Mouse (Mus musculus) embryonic fibroblast, embryonic 13.5 days (primary cell): ENCODE measurements around the gene Fmnl2.

Source experiments
- CTCF ChIP-seq: IDR thresholded peaks from 2 replicates; pipeline ENCODE4 v1.5.1; 2011; ENCODE audit warnings: mild to moderate bottlenecking, control low read depth, low read length, moderate library complexity, borderline replicate concordance; ENCODE audit not compliant: insufficient read depth
- POLR2A ChIP-seq: IDR thresholded peaks from 2 replicates; pipeline ENCODE4 v1.6.1; 2011; ENCODE audit warnings: low read depth, mild to moderate bottlenecking, control low read depth, low read length, moderate library complexity

DNA sequence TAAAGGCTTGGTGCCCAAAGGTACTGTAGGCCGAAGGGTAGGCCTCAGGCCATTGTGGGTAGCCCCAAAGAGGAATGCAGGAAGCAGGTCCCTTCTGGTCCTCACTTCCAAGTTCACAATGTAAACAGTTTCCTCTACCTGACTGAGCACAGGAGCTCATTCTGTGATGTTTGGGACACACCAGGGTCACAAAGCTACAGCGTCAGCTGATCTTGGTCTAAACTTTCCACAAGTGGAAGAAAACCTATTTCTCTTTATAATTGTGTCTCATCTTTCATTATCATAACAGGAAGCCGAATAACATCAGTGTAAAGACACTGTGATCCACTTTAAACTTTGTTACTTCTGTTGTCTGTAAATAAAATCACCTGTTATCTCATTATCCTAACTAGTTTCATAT lies 237.8 kb downstream of the Fmnl2 start:
- TF ChIP-seq CTCF (no peak), POLR2A (no peak)
